Mouse (Mus musculus): ENCODE data around the gene Zfp146. TPM values are rescaled to one million over a fixed set of nuclear protein-coding genes. Genes with fewer than 3 reads are reported as not detected.
A peak's percentile ranks its signal among the peaks of the same experiment; 100 is the strongest.
"Not testable (repeated sequence)": the region's sequence is repeated elsewhere in the genome, so short reads cannot be mapped to it uniquely, and the experiment has no call there.

Zfp146 gene
- total and polyA plus RNA-seq, 3 experiments, result 42.0 to 45.0 (median 43.1) TPM

DNA sequence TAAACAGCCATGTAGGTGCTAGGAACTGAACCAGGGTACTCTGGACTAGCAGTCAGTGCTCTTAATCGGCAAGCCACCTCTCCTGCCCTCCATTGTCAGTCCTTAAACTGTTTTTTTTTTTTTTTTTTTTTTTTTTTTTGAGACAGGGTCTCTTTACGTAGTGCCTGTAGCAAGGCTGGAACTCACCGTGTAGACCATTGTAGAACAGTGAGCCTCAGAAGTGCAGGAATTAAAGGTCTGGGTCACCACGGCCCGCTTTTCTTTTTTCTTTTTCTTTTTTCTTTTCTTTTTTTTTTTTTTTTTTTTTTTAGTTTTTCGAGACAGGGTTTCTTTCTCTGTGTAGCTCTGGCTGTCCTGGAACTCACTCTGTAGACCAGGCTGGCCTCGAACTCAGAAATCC, 13.6 kb upstream of the Zfp146 start:
- H3K4me3 ChIP-seq (replicated peaks in 1 of 3; ENCODE audit: low read depth in 2 of 3, low read length in 2 of 3, poor library complexity in 1 of 3); H3K9ac ChIP-seq (ENCODE audit: insufficient read depth, low read depth); H3K27ac ChIP-seq (ENCODE audit: insufficient read depth, low read depth); dilution Hi-C loops (cut with MboI; ENCODE audit: extremely low pct_ligation_motif_present, extremely low pct_unique_long_range_greater_than_20kb, low sequenced_read_pairs); H3K79me2 ChIP-seq (replicated peaks; ENCODE audit: control insufficient read depth, extremely low read depth, insufficient read depth, poor library complexity, severe bottlenecking); H3K27me3 ChIP-seq (replicated peaks); H3K9me3 ChIP-seq (replicated peaks; ENCODE audit: low read length); H3K4me2 ChIP-seq (ENCODE audit: insufficient read depth, low read depth, poor library complexity, severe bottlenecking); DNase-seq (ENCODE audit: extremely low read depth): not testable (repeated sequence)
- TF ChIP-seq ZNF384 (IDR thresholded peaks at IDR 0.05; ENCODE audit: low read depth, low read length), result peak; percentile 64; the same call in 1 of the 2 replicates
- Histone ChIP-seq H3K4me1 (ENCODE audit: control insufficient read depth in 1 of 2, insufficient read depth in 2 of 2) (peaks cover 0 to 15% of the 10 kb centered on the region in 2 experiments; a peak in 3 of 4 replicates), H3K36me3 (replicated peaks in 1 of 2; ENCODE audit: control insufficient read depth in 1 of 2, insufficient read depth in 1 of 2, low read length in 1 of 2) (peaks cover 35 to 49% of the 10 kb centered on the region in 2 experiments)
- in situ Hi-C loops (cut with MboI; ENCODE audit: low pct_ligation_motif_present, low pct_unique_long_range_greater_than_20kb, low sequenced_read_pairs), result loop anchor here (5.0 kb wide), 1 partner anchor 34 kb away; no protein-coding TSS in a partner anchor

DNA sequence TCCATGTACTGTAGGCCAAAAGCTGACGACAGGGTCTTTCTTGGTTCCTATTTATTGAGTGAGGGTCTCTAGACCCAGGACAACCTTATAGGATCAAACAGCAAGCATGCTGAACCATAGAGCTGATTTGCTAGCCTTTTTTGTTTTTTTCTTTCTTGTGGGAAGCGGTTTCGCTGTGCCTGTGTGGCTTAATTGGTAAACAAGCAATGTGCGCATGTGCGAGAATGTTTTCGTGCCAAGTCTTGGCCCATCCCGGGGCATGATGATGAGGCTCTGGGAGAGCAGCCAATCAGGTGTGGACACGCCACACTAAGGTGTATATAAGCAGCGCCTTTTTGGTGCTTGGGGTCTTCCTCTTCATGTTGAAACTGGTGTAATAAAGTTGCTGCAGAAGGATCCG, 12.4 kb upstream of the Zfp146 start:
- peaks cover 0 to 15% of the 10 kb centered on the region in 2 experiments; a peak in 3 of 4 replicates for H3K4me1 ChIP-seq (ENCODE audit: control insufficient read depth in 1 of 2, insufficient read depth in 2 of 2)
- H3K27ac ChIP-seq (ENCODE audit: insufficient read depth, low read depth); dilution Hi-C loops (cut with MboI; ENCODE audit: extremely low pct_ligation_motif_present, extremely low pct_unique_long_range_greater_than_20kb, low sequenced_read_pairs); H3K4me2 ChIP-seq (ENCODE audit: insufficient read depth, low read depth, poor library complexity, severe bottlenecking); H3K9ac ChIP-seq (ENCODE audit: insufficient read depth, low read depth); H3K9me3 ChIP-seq (replicated peaks; ENCODE audit: low read length); DNase-seq (ENCODE audit: extremely low read depth); H3K4me3 ChIP-seq (replicated peaks in 1 of 3; ENCODE audit: low read depth in 2 of 3, low read length in 2 of 3, poor library complexity in 1 of 3); H3K27me3 ChIP-seq (replicated peaks); H3K79me2 ChIP-seq (replicated peaks; ENCODE audit: control insufficient read depth, extremely low read depth, insufficient read depth, poor library complexity, severe bottlenecking): not testable (repeated sequence)
- in situ Hi-C loops (cut with MboI; ENCODE audit: low pct_ligation_motif_present, low pct_unique_long_range_greater_than_20kb, low sequenced_read_pairs), result loop anchor here (5.0 kb wide), 1 partner anchor 35 kb away; no protein-coding TSS in a partner anchor
- H3K36me3 ChIP-seq (replicated peaks in 1 of 2; ENCODE audit: control insufficient read depth in 1 of 2, insufficient read depth in 1 of 2, low read length in 1 of 2), result peaks cover 30 to 45% of the 10 kb centered on the region in 2 experiments

DNA sequence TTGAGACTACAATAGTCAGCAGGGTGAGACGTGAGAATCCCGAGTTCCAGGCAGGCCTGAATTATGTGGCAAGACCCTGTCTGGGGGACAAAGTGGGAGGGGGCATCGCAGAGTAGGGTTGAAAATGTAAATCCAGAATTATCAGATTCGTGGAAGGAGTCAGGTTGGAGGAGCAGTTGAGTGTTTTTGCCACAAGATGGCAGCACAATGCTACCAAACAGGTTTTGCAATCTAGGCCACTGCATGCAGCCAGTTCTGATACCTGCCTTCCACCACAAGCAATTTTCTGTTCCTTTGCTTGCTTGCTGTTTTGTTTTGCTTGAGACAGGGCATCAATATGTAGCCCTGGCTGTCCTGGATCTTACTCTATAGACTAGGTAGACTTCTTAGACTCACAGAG, 11.8 kb upstream of the Zfp146 start:
- Histone ChIP-seq H3K4me1 (ENCODE audit: control insufficient read depth in 1 of 2, insufficient read depth in 2 of 2) (peaks cover 0 to 15% of the 10 kb centered on the region in 2 experiments; a peak in 3 of 4 replicates), H3K27me3 (replicated peaks) (no peaks in the 10 kb centered on the region), H3K79me2 (replicated peaks; ENCODE audit: control insufficient read depth, extremely low read depth, insufficient read depth, poor library complexity, severe bottlenecking) (no peaks in the 10 kb centered on the region), H3K4me3 (replicated peaks in 1 of 3; ENCODE audit: low read depth in 2 of 3, low read length in 2 of 3, poor library complexity in 1 of 3) (no peak overlapping the region), H3K36me3 (replicated peaks in 1 of 2; ENCODE audit: control insufficient read depth in 1 of 2, insufficient read depth in 1 of 2, low read length in 1 of 2) (peaks cover 29 to 45% of the 10 kb centered on the region in 2 experiments), H3K27ac (ENCODE audit: insufficient read depth, low read depth) (no peak overlapping the region), H3K4me2 (ENCODE audit: insufficient read depth, low read depth, poor library complexity, severe bottlenecking) (no peak overlapping the region), H3K9ac (ENCODE audit: insufficient read depth, low read depth) (no peak overlapping the region), H3K9me3 (replicated peaks; ENCODE audit: low read length) (no peaks in the 10 kb centered on the region)
- dilution Hi-C loops (cut with MboI; ENCODE audit: extremely low pct_ligation_motif_present, extremely low pct_unique_long_range_greater_than_20kb, low sequenced_read_pairs) (no loop called here), in situ Hi-C loops (cut with MboI; ENCODE audit: low pct_ligation_motif_present, low pct_unique_long_range_greater_than_20kb, low sequenced_read_pairs) (loop anchor here (5.0 kb wide), 1 partner anchor 36 kb away; no protein-coding TSS in a partner anchor)
- peak; percentile 76 for DNase-seq (ENCODE audit: extremely low read depth)
- TF ChIP-seq ZC3H11A (IDR thresholded peaks at IDR 0.05; ENCODE audit: low read depth, low read length), result peak; percentile 62
- peak; percentile 96 for TF ChIP-seq RAD21 (IDR thresholded peaks at IDR 0.05; ENCODE audit: low read depth, low read length)
- 0 out of 2 replicates have a peak, but pooled peaks have one; percentile 43 for TF ChIP-seq IRF4 (IDR thresholded peaks at IDR 0.05; ENCODE audit: low read depth, low read length)
- peak; percentile 79 to 97 for TF ChIP-seq CTCF (conservative IDR thresholded peaks at IDR 0.05 in 1 of 2, IDR thresholded peaks at IDR 0.05 in 1 of 2; ENCODE audit: low read depth in 2 of 2, low read length in 2 of 2)
- peak; percentile 91 for TF ChIP-seq SMC3 (IDR thresholded peaks at IDR 0.05; ENCODE audit: low read depth, low read length)
- no peak for TF ChIP-seq GABPA (IDR thresholded peaks at IDR 0.05; ENCODE audit: insufficient replicate concordance, low read depth, low read length)
- TF ChIP-seq HCFC1 (IDR thresholded peaks at IDR 0.05; ENCODE audit: low read depth, low read length), result 0 out of 2 replicates have a peak, but pooled peaks have one; percentile 27
- peak; percentile 73; the same call in 1 of the 2 replicates for TF ChIP-seq MYC (IDR thresholded peaks at IDR 0.05; ENCODE audit: low read depth, low read length)
- no peak; the same call in 1 of the 2 replicates for TF ChIP-seq NELFE (IDR thresholded peaks at IDR 0.05; ENCODE audit: low read depth, low read length)

All from CH12.LX (cell line).